Mouse (Mus musculus): ENCODE data around the gene Slc9b2.

GRCm38 (mm10) chr3:135258919-135259318, 48.6 kb upstream of the Slc9b2 start:
- TF ChIP-seq CTCF (IDR thresholded peaks at IDR 0.05; ENCODE audit: low read depth, low read length), result no peak
- no peak for TF ChIP-seq POLR2A (IDR thresholded peaks at IDR 0.05; ENCODE audit: extremely low read depth, insufficient read depth, low read length)
